Mouse (Mus musculus) cerebellum, postnatal 14 days (tissue): ENCODE results near the gene Dmpk.
A peak's percentile ranks its signal among the peaks of the same experiment; 100 is the strongest.
"Not testable (repeated sequence)": the region's sequence is repeated elsewhere in the genome, so short reads cannot be mapped to it uniquely, and the experiment has no call there.

Experiments
- DNase-seq, 2 experiments: peaks; one replicate each; pipeline ENCODE4 v3.0.0; 2021; ENCODE audit warnings: mixed read lengths in 2 of 2

Dmpk gene

GRCm38 (mm10) chr7:19083701-19084100, at the start of gene Dmpk:
Dmpk (plus strand) TSS chr7:19083849.
- no peak for DNase-seq

DNA sequence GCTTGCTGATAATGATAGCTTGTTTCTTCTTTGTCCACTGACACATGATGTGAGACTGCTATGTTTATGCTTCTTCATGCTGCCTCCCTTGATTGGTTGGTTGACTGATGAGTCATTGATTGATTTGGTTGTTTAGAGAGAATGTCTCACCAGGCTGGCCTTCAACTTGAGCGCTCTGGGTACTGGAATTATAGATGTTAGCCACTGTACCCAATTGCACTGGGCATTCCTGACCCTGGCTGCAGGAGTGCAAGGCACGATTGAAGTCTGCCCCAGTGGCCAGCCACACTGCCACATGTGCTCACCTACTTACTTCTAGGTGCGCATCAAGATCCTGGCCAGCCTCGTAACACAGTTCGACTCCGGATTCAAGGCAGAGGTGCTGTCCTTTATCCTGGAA, 39.0 kb upstream of the Dmpk start:
- DNase-seq = no peak

DNA sequence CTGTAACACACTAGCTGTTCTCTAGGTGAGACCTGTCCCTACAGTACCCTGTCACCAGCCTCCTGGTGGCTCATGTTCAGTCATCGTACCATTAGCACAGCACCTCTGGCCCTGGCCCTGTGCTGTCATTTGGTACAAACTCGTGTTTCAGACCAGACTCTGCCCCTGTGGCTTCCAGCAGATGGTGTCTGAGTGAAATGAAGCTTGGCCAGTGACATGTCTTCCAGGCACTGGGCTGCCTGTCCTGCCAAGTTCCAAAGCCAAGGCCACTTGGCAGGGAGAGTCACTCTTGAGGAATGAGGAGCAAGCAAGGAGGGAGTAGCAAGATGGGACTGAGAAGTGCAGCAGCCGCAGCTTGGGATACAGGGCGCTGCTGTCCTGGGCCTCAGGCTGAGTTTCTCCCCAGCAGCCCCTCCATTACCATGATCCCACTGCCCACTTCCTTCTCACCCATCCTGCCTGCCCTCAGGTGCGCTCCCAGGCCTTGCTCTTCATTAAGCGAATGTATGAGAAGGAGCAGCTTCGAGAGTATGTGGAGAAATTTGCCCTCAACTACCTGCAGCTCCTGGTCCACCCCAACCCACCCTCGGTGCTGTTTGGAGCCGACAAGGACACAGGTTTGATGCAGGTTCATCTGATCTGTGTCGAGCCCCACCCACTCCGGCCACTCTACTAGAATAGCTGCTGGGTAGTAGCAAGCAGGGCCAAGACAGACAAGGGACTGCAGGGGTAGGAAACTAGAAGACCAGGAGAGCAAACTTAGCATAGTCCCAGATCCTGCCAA, 37.2 kb upstream of the Dmpk start:
- peak; percentile 88 to 91 for DNase-seq

DNA sequence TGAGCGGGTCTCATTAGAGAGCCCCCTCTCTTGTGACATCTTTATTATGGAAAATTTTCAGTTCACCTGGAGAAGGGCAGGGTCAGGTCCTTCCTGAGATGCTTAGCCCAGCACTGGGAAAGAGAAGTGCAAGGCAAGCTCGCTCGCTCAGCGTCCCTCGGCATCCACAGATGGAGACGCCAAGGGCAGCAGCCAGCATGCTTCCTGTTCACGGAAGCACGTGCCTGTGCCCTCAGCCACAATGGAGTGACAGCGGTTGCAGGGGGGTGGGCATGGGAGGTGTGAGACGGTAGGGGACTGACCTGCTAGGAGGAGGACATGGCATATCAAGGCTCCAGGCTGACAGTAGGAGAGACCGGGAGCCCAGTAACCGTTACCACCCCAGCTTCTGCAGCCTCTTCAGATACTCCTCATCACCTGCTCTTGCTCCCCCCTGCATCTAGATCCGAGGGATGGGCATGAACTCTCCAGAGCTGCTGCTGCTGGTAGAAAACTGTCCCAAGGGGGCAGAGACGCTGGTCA, 35.6 kb upstream of the Dmpk start:
- DNase-seq = no peak

- DNase-seq = no peak
Measured at GRCm38 (mm10) chr7:19049252-19049651, 34.4 kb upstream of the Dmpk start.

DNA sequence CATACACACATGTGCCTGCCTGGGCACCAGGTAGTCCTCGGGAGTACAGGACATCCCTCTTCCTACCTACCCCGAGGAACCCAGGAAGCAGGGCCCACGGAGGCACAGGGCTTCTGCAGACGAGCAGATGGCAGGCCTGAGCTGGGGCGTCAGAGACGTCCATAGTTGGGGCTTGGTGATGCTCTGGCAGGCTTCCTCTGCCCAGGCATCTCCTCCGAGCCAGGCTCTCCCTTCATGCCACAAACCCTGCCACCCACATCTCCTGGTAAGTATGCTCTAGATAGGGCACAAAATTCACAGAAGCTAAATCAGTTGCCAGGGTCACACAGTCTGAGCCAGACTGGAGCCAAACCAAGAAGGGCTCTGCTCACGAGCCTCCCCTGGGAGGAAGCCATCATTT, 33.5 kb upstream of the Dmpk start:
- peak in 1 of 2 experiments; percentile 45 for DNase-seq

- DNase-seq = peak in 1 of 2 experiments; percentile 11
Measured at GRCm38 (mm10) chr7:19051161-19051560, 32.5 kb upstream of the Dmpk start.

DNA sequence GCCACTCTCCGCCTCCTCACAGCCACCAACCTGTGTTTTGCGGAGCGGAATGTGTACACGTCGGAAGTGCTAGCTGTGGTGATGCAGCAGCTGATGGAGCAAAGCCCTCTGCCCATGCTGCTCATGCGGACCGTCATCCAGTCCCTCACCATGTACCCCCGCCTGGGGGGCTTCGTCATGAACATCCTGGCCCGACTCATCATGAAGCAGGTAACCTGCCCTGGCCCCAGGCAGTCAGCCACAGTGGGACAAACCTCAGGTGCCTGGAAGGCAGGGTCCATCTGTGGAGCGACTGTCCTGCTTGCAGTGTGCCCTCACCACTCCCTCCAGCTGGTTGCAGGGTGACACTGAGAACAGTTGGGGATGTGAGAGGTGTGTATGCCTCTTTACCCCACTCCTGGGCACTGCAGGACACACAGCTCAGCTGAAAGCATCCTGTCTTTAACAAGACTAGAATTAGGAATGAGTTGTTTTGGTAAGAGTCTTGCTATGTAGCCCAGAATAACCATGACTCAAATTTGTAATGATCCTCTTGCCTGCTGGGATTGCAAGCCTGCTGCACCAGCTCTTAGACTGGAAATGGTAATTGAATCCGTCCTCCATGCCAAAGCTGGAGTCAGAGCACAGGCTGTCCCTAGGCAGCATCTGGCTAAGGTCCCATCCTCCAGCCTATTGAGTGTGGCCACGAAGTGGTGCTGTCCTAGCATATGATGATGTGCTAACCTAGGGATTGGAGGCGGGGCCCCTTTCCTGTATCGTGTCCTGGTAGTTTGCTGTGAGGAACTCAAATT, 31.1 kb upstream of the Dmpk start:
- DNase-seq = peak in 1 of 2 experiments; percentile 59

DNA sequence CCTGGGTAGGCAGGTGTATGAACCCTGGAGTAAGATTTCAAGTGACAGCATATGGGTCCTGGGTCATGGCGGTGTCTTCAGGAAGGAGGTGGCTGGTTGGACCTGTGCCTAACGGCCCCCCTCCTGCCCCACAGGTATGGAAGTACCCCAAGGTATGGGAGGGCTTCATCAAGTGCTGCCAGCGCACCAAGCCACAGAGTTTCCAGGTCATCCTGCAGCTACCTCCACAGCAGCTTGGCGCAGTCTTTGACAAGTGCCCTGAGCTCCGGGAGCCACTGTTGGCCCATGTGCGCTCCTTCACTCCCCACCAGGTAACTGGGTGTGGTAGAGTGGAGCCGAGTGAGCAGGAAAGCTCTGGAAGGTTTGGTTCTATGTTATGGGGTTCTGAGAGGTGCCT, 30.5 kb upstream of the Dmpk start:
- no peak for DNase-seq

GRCm38 (mm10) chr7:19054047-19054776, 29.4 kb upstream of the Dmpk start, which contains the start of gene Rsph6a:
Rsph6a (plus strand) TSS chr7:19054690.
- peak; percentile 73 to 87 for DNase-seq

- DNase-seq = no peak
Measured at GRCm38 (mm10) chr7:19054777-19055076, 28.9 kb upstream of the Dmpk start.

- DNase-seq = no peak
Measured at GRCm38 (mm10) chr7:19055108-19055507, 28.5 kb upstream of the Dmpk start.

DNA sequence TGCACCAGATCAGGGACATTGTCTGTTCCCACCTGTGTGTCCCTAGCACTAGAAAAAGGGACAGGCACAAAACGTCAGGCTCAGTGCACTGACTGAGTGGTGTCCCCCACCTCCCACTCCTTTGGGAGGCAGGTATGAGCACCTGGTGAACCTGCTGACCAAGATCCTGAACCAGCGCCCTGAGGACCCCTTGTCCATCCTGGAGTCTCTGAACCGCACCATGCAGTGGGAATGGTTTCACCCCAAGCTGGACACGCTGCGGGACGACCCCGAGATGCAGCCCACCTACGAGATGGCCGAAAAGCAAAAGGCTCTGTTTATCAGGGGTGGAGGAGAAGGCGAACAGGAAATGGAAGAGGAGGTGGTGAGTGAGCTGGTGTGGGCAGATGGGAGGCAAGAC, 26.2 kb upstream of the Dmpk start:
- no peak for DNase-seq

- DNase-seq = no peak
Measured at GRCm38 (mm10) chr7:19065896-19066295, 17.8 kb upstream of the Dmpk start.

- DNase-seq = no peak
Measured at GRCm38 (mm10) chr7:19067063-19067462, 16.6 kb upstream of the Dmpk start.

DNA sequence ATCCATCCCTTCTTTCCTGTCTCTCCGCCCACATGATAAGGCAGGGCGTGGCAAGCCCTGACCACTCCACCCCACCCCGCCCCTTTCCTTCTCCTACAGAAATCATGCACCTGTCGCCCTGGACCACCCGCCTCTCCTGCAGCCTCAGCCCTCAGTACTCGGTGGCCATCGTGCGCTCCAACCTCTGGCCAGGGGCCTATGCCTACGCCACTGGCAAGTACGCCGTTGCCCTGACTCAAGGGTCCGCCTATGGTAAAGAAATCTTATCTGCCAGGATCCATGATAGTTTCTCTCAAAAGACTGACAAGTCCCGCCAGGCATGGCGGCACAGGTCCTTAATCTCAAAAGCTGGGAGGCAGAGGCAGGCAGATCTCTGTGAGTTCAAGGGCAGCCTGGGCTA, 15.7 kb upstream of the Dmpk start:
- DNase-seq = no peak

- peak; percentile 82 to 86 for DNase-seq
Measured at GRCm38 (mm10) chr7:19068707-19069106, 14.9 kb upstream of the Dmpk start.

- DNase-seq = no peak
Measured at GRCm38 (mm10) chr7:19069500-19069899, 14.1 kb upstream of the Dmpk start.

DNA sequence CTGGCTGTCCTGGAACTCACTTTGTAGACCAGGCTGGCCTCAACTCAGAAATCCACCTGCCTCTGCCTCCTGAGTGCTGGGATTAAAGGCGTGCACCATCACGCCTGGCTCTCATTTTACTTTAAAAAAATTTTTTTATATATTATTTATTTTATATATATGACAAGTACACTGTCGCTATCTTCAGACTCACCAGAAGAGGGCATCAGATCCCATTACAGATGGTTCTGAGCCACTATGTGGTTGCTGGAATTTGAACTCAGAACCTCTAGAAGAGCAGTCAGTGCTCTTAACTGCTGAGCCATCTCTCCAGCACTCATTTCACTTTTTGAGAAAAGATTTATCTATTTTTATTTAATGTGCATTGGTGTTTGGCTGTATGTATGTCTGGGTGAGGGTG, 12.6 kb upstream of the Dmpk start:
- DNase-seq = not testable (repeated sequence)

DNA sequence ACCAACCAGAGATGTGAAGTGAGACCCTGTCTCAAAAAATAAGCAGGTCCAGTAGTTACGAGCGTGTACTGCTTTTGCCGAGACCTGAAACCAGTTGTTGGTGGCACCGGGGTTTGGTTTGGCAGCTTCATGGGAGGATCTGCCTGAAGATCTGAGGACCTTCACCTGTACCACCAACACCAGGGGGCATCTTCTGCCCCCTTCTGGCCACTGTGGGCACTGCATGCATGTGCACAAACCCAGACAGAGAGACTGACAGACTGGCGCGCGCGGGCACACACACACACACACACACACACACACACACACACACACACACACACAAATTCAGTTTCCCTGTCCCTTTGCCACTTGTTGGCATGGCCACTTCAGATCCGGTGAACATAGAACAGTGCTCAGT, 10.1 kb upstream of the Dmpk start:
- peak; percentile 56 to 78 for DNase-seq

- no peak for DNase-seq
Measured at GRCm38 (mm10) chr7:19074494-19074893, 9.2 kb upstream of the Dmpk start.

DNA sequence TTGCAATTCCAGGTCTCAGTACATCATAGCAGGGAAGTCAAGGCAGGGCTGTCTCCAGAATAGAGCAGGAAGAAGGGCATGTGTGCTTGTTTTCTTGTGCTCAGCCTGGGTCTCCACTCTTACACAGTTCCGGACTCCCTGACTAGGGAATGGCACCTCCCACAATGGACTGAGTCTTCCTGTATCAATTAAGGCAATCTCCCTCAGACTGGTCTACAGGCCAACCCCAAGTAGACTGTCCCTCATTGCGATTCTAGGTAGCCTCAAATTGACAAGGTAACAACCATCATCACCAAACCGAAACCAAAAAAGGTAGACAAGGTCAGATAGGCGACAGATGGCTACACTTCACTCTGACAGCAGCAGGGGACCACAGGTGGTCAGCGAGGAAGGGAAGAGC, 8.4 kb upstream of the Dmpk start:
- DNase-seq = peak in 1 of 2 experiments; percentile 3
